Mouse (Mus musculus): ENCODE results near the gene Gadd45g.

The Gadd45g gene

DNA sequence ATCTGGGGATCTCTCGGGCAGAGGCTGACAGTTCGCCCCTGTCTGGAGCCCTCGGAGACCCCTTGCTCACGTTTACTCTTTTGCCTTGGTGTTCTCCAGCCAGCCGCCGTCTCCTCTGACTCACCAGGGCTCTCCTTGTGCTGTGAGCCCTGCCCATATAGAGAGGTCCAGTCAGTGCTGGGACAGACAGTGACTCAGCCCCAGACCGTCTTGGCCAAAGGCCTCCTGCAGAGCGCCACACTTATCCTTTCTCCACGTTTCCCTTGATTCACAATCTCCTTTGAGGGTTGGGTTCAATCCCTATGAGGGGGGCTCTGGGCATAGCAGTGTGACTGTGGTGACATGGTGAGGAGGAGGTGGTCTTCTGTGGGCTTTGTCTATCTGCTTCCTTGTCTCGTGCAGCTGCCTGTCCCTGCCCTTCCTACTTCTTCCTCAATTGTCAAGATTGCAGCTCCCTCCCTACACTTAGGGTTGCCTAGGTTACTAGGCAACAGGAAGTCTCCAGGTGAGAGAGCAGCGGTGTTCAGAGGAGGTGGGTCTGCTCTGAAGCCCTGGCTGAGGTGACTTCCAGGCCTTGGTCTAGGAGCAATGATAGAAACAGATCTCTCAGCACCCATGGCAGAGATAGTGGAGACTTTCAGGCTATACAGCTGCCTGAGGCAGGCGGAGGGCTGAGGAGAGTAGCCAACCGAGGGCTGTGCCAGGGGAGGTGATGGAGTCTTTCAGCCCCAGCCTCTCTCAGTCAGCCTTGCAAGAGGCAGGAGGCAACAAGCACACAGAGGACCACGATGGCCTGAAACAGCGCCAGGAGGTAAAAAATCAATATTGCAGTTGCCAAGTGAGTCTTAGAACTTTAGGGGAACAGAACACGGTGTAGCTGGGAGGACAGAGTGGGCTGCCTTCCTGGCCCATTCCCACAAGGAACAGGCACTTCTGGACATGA lies 7.1 kb downstream of the Gadd45g start:
- no peak for DNase-seq

- DNase-seq, result no peak
Observed at GRCm38 (mm10) chr13:51855584-51855983, 9.1 kb downstream of the Gadd45g start.

DNA sequence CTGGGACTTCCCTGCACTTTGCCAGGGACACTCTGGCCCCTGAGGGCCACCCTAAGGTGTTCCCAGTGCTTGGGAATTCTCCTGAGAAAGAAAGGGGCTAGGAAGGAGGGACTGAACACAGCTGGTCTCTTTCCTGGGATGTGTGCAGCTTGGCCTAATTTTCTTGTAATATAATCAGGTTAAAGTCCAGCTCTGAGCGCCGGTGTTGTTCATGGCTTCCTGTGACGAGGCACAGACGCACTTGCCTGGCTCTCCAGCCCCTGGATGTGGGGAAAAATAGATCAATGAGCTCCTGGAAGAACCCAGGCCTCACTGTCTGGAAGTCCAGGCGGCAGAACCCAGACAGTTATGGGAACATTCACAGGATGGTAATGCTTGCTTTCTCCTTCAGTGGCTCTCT lies 10.7 kb downstream of the Gadd45g start:
- DNase-seq, result no peak

DNA sequence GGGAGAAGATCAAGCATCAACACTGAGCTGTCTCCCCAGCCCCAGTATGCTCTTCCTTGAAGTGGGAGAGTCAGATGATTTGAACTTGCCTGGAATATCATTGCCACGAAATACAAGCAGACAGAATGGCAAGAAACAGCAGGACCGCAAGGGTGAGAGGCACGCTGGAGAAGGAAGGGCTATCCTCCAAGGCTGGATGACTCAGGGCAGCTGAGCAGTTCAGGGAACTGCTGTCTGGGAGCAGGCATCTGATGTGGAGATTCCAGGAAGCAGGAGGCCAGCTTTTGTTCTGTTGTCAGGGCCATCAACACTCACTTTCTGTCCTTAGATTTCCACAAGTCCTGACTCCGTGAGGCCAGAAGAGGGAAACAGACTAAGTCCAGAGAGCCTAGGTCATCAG lies 12.0 kb downstream of the Gadd45g start:
- DNase-seq, result no peak

GRCm38 (mm10) chr13:51859174-51859573 lies 12.7 kb downstream of the Gadd45g start:
- no peak for DNase-seq

DNA sequence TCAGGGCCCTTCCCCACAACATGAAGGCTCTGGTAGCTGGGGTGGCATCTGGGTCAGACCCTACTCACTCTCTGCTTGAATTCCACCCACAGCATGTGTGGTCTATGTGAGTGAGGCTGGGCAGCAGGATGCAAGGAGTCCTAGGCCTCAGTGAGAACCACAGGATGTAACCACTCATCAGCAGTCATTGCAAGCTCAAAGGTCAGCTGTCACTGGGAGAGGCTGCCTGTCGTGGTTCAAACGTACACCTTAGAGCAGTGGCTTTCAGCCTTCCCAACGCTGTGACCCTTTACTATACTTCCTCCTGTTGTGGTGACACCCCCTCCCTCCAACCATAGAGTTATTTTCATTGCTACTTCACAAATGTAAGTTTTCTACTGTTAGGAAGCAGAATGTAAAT lies 13.3 kb downstream of the Gadd45g start:
- DNase-seq, result no peak

DNA sequence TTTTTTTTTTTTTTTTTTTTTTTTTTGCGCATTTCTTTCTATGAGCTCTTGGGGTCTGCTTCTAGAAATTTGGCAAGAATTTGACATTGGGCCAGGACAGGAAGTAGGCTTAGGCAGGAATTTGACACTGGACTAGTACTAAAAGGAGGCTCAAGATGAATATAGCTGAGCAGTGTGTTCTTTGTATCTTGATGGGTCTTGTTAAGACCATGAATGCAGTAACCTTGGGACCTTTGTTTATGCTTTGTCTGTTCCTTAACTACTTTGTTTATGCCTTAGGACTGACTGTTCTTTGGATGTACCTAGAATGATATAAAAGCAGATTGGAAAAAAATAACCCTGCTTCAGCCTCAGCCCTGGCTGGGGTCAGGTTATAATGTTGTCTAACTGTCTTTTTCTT lies 16.3 kb downstream of the Gadd45g start:
- DNase-seq, result no peak

DNA sequence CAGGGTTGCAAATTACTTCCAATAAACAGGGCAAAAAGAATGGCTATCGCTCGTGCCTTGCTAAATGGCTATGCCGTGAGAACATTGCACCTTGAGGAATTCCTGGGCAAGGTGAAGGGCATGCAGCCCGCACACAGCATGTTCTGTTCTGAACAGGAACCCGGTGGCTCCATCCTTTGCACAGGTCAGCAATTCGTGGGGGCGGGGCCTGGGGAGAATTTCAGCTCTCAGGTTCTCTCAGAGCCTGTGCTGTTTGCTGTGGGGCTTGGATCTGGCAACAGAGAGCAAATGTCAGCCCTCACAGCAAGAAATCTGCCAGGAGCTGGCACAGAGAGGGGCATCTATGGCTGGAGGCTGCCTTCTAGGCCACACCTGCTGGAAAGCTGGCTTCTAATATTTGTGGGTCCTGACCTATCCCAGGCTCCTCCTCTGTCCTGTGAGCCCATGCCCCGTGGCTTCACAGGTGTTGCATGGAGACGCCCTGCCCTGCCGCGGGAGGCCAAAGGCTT lies 19.7 kb downstream of the Gadd45g start:
- no peak for DNase-seq

DNA sequence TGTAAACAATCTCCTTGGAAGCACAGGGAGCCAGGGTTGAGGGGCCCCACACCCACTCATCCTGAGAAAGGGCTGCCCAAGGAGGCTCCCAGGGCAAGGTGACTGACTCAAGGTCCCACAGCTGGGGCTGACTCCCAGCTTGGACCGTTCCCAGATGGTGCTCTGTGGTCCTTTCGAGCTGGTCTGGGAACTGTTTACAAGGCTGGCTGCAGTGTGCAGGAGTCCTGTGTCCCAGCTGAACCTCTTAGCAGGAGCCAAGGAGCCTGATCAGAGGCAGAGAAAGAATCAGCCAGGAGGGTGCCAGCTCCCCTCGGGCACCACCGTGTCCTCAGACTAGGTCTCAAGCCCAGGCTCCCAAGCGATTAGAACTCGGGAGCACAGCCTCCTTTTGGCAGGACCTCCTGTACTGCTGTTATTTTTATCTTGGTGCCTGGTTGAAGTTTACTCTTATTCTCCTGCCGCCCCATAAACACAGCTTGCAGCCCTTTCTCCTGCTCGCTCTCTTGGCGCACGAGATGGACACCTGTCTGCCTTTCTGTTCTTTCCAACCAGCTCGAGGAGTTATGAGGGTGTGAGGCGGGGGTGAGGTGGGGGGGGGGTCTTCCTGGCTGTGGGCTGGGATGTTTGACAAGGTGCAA lies 22.1 kb downstream of the Gadd45g start:
- no peak for DNase-seq

DNA sequence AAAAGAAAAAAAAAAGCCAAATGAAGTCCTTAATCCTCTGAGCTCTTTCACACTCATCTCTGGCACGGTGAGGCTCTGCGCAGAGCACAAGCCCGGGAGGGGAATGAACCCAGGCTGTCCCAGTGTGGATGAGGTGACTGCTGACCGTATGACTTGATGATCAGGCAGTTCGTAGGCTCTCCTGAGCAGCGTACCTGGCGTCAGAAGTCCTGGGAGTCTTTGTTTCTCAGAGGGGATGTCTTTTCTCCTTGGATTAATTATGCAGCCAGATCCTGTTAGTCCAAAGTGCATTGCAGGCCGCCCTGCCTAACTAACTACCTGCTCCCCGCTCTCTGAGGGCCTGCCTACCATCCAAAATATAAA lies 22.6 kb downstream of the Gadd45g start:
- no peak for DNase-seq

GRCm38 (mm10) chr13:51871148-51871547 lies 24.7 kb downstream of the Gadd45g start:
- no peak for DNase-seq

- DNase-seq, result no peak
Observed at GRCm38 (mm10) chr13:51872252-51872962, 25.9 kb downstream of the Gadd45g start.

DNA sequence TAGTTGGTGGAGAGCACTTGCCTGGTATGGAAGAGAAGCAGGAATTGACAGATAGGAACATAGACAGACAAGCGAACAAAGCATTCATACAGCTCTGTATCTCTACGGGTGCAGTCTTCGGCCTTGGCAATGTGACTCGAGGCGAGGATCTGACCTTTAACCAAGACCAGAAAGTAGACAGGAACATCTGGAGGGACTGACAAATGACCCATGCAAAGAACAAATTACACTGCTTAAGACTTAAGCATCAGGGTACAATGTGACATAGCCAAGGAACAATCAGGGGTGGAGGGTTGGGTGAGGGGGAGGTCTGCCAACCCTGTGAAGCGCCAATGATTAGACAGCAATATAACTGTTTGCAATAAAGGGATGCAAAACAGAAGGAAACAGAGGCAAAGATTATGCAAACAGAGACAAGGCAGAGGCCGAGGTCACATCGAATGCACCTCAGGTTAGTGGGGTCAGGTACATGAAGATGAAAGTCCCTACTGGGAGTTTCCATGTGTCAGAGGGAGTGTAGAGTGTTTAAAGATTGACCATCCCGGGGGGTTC lies 26.6 kb downstream of the Gadd45g start:
- no peak for DNase-seq

DNA sequence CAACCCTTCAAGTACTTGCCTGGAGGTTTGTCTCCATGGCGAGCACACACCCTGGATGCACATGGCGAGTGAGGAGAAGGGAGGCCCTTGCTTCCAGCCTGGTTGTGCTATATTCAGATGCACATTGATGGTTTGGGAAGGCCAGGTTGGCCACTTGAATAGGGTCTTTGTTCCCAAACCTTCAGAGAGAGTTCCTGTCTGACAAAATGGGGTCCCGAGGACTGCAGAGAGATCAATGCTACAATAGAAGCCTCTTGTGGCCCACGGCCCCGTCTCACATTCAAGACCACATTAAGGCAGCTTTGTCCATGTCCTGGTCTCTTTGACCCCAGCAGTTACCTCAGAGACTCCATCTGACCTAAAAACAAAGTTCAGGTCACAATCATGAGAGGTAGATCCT lies 27.3 kb downstream of the Gadd45g start:
- DNase-seq, result no peak

GRCm38 (mm10) chr13:51876131-51876530 lies 29.7 kb downstream of the Gadd45g start:
- DNase-seq, result no peak

- DNase-seq, result no peak
Observed at GRCm38 (mm10) chr13:51878806-51879205, 32.3 kb downstream of the Gadd45g start.

DNA sequence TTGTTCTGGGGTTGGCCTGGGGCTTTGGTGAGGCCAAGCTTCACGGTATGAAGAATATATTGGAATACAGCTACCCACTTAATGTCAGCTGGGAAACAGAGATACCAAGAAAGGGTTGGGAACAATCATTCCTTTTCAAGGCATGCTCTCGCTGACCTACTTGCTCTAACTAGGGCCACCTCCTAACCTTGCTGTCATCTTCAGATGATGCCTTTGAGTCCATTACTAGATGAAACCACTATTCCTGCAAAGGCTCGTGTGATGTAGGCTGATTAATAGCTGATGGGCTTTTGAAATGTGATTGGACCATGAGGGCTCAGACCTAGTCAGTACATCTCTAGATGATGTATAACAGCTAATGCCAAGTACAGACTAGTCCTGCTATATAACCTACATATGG lies 33.1 kb downstream of the Gadd45g start:
- DNase-seq, result no peak

- no peak for DNase-seq
Observed at GRCm38 (mm10) chr13:51880019-51880418, 33.5 kb downstream of the Gadd45g start.

GRCm38 (mm10) chr13:51881271-51882128 lies 35.0 kb downstream of the Gadd45g start:
- no peak for DNase-seq

GRCm38 (mm10) chr13:51882218-51882617 lies 35.7 kb downstream of the Gadd45g start:
- no peak for DNase-seq

DNA sequence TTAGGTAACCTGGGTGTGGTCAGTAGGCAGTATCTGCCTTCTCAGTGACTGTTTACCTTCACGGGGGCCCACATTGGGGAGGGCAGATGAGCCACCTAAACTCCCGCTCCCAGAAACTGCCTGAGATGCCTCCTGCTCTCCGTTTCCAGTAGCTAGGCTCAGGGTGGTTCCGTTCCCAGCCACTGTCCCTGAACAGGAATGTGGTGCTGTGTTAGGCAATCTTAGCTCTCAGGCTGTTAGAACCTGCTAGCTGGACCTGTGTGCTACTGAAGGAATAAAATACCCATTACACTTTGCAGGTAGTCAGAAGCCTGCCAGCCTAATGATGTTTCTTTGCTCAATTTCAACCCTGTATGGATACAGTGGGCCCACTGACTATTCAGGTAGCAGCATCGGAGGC lies 37.8 kb downstream of the Gadd45g start:
- DNase-seq, result no peak

GRCm38 (mm10) chr13:51885594-51885993 lies 39.1 kb downstream of the Gadd45g start:
- no peak for DNase-seq

Measured in spleen, adult 18-20 months (tissue).